Mouse (Mus musculus) heart, embryonic 16.5 days (tissue): ENCODE measurements at regions not wholly inside any gene's neighbourhood (a gene's known extent, or its start where the extent isn't known, plus 50 kb on each side); places are given as distances from the start of the nearest gene placed in this dataset.
A peak's percentile ranks its signal among the peaks of the same experiment; 100 is the strongest.

ENCODE experiments used
- ATAC-seq: fragments of 200-750 bp; cut with Nextera tagmentation; replicated peaks from 2 replicates; pipeline ENCODE4 v1.8.0; 2017; ENCODE audit warnings: moderate number of reproducible peaks; ENCODE audit not compliant: insufficient read depth, low FRiP score; ENCODE audit errors: extremely low read depth
- H3K27ac ChIP-seq: fragments of 300-500 bp; sonication (generic); 2 replicates; pipeline ENCODE4 v1.5.1; 2014; ENCODE audit warnings: mild to moderate bottlenecking, low read length, control low read depth, moderate library complexity
- H3K27me3 ChIP-seq: fragments of 300-500 bp; sonication (generic); 2 replicates; pipeline ENCODE4 v1.6.1; 2014; ENCODE audit warnings: low read length, mixed read lengths; ENCODE audit not compliant: control insufficient read depth, insufficient read depth
- H3K36me3 ChIP-seq: fragments of 300-500 bp; sonication (generic); 2 replicates; pipeline ENCODE4 v1.6.1; 2014; ENCODE audit not compliant: control insufficient read depth, insufficient read depth
- H3K4me1 ChIP-seq: fragments of 300-500 bp; sonication (generic); 2 replicates; pipeline ENCODE4 v1.6.1; 2014; ENCODE audit warnings: low read length, mixed read lengths; ENCODE audit not compliant: control insufficient read depth, insufficient read depth
- H3K4me2 ChIP-seq: fragments of 300-500 bp; sonication (generic); 2 replicates; pipeline ENCODE4 v1.6.1; 2014; ENCODE audit warnings: low read depth, mild to moderate bottlenecking, control low read depth, low read length
- H3K4me3 ChIP-seq: fragments of 300-500 bp; sonication (generic); 2 replicates; pipeline ENCODE4 v1.5.1; 2014; ENCODE audit warnings: mild to moderate bottlenecking, control low read depth, low read length
- H3K9ac ChIP-seq: fragments of 300-500 bp; sonication (generic); 2 replicates; pipeline ENCODE4 v1.6.1; 2014; ENCODE audit warnings: low read length, control low read depth
- H3K9me3 ChIP-seq: fragments of 300-500 bp; sonication (generic); replicated peaks from 2 replicates; pipeline ENCODE4 v1.6.1; 2016; ENCODE audit warnings: low read length; ENCODE audit not compliant: control insufficient read depth
- WGBS: fragments of 180-500 bp; shearing (Covaris S2); extraction: QIAGEN DNeasy Blood & Tissue Kit; methylation state at CpG from one replicate; pipeline ENCODE4 v1.1.7; 2014; 5-methylcytosine and 5-hydroxymethylcytosine counted together

- Histone ChIP-seq H3K27me3 (no peaks in the 10 kb centered on the region), H3K27ac (0 out of 2 replicates have a peak overlapping the region, but pooled peaks have one; percentile 21), H3K4me1 (peaks cover 9% of the 10 kb centered on the region; the same call in 1 of the 2 replicates), H3K36me3 (no peaks in the 10 kb centered on the region), H3K9ac (no peak overlapping the region), H3K4me3 (no peak overlapping the region), H3K9me3 (no peaks in the 10 kb centered on the region), H3K4me2 (no peak overlapping the region)
- ATAC-seq: no peak
- WGBS: 96% methylated on average over 1 of the region's 1 CpGs
Observed at GRCm38 (mm10) chr12:70728407-70728806, 96.9 kb upstream of the Frmd6 start.

- Histone ChIP-seq H3K4me3 (no peak overlapping the region), H3K36me3 (no peaks in the 10 kb centered on the region), H3K27ac (no peak overlapping the region), H3K4me2 (no peak overlapping the region), H3K9me3 (no peaks in the 10 kb centered on the region), H3K4me1 (peaks cover 9% of the 10 kb centered on the region; the same call in 1 of the 2 replicates), H3K9ac (no peak overlapping the region), H3K27me3 (no peaks in the 10 kb centered on the region)
- no peak for ATAC-seq
- 44% methylated on average over 6 of the region's 6 CpGs for WGBS
Observed at GRCm38 (mm10) chr12:70729961-70730360, 95.4 kb upstream of the Frmd6 start.

- Histone ChIP-seq H3K27ac (no peak overlapping the region), H3K9me3 (no peaks in the 10 kb centered on the region), H3K4me3 (no peak overlapping the region), H3K36me3 (no peaks in the 10 kb centered on the region), H3K27me3 (no peaks in the 10 kb centered on the region), H3K9ac (no peak overlapping the region), H3K4me2 (no peak overlapping the region), H3K4me1 (peaks cover 9% of the 10 kb centered on the region; the same call in 1 of the 2 replicates)
- WGBS: 90% methylated on average over 6 of the region's 6 CpGs
- no peak for ATAC-seq
Observed at GRCm38 (mm10) chr12:70731498-70731897, 93.8 kb upstream of the Frmd6 start.

- 75% methylated on average over 3 of the region's 3 CpGs for WGBS
- no peak for ATAC-seq
- H3K4me1 ChIP-seq: peaks cover 7% of the 10 kb centered on the region; the same call in 1 of the 2 replicates
Observed at GRCm38 (mm10) chr12:70732591-70732990, 92.7 kb upstream of the Frmd6 start.

GRCm38 (mm10) chr12:70738554-70738953 is 86.8 kb upstream of the Frmd6 start:
- Histone ChIP-seq H3K27me3 (no peaks in the 10 kb centered on the region), H3K9ac (no peak overlapping the region), H3K36me3 (no peaks in the 10 kb centered on the region), H3K4me2 (no peak overlapping the region), H3K9me3 (no peaks in the 10 kb centered on the region), H3K4me1 (no peaks in the 10 kb centered on the region), H3K4me3 (no peak overlapping the region), H3K27ac (no peak overlapping the region)
- no peak for ATAC-seq
- WGBS: 55% methylated on average over 3 of the region's 3 CpGs

More at GRCm38 (mm10) chr12:70732591-70732990, 92.7 kb upstream of the Frmd6 start:
- Histone ChIP-seq H3K27ac (no peak overlapping the region), H3K4me2 (no peak overlapping the region), H3K9ac (no peak overlapping the region), H3K27me3 (no peaks in the 10 kb centered on the region), H3K4me3 (no peak overlapping the region), H3K36me3 (no peaks in the 10 kb centered on the region), H3K9me3 (no peaks in the 10 kb centered on the region)

GRCm38 (mm10) chr12:70739316-70739715 is 86.0 kb upstream of the Frmd6 start:
- Histone ChIP-seq H3K27ac (no peak overlapping the region), H3K4me3 (no peak overlapping the region), H3K9ac (no peak overlapping the region), H3K4me1 (no peaks in the 10 kb centered on the region), H3K9me3 (no peaks in the 10 kb centered on the region), H3K36me3 (no peaks in the 10 kb centered on the region), H3K27me3 (no peaks in the 10 kb centered on the region), H3K4me2 (no peak overlapping the region)
- 90% methylated on average over 6 of the region's 6 CpGs for WGBS
- ATAC-seq: no peak

- Histone ChIP-seq H3K27ac (no peak overlapping the region), H3K4me3 (no peak overlapping the region)
- 63% methylated on average over 7 of the region's 7 CpGs for WGBS
Observed at GRCm38 (mm10) chr12:70739766-70740165, 85.5 kb upstream of the Frmd6 start.

GRCm38 (mm10) chr12:70742836-70743235 is 82.5 kb upstream of the Frmd6 start:
- no peaks in the 10 kb centered on the region for H3K27me3 ChIP-seq
- H3K27ac ChIP-seq: no peak overlapping the region
- H3K4me3 ChIP-seq: no peak overlapping the region
- H3K4me2 ChIP-seq: no peak overlapping the region
- ATAC-seq: no peak
- H3K9ac ChIP-seq: no peak overlapping the region
- 60% methylated on average over 3 of the region's 3 CpGs for WGBS
- no peaks in the 10 kb centered on the region for H3K4me1 ChIP-seq
- no peaks in the 10 kb centered on the region for H3K36me3 ChIP-seq
- no peaks in the 10 kb centered on the region for H3K9me3 ChIP-seq

More at GRCm38 (mm10) chr12:70739766-70740165, 85.5 kb upstream of the Frmd6 start:
- H3K9me3 ChIP-seq: no peaks in the 10 kb centered on the region
- no peaks in the 10 kb centered on the region for H3K4me1 ChIP-seq
- ATAC-seq: no peak
- no peaks in the 10 kb centered on the region for H3K27me3 ChIP-seq
- H3K9ac ChIP-seq: no peak overlapping the region
- no peak overlapping the region for H3K4me2 ChIP-seq
- H3K36me3 ChIP-seq: no peaks in the 10 kb centered on the region

GRCm38 (mm10) chr12:70745681-70746080 is 79.6 kb upstream of the Frmd6 start:
- Histone ChIP-seq H3K4me1 (no peaks in the 10 kb centered on the region), H3K36me3 (no peaks in the 10 kb centered on the region), H3K4me3 (no peak overlapping the region), H3K9ac (no peak overlapping the region), H3K27me3 (no peaks in the 10 kb centered on the region), H3K4me2 (no peak overlapping the region), H3K9me3 (no peaks in the 10 kb centered on the region), H3K27ac (no peak overlapping the region)
- ATAC-seq: no peak
- 63% methylated on average over 2 of the region's 2 CpGs for WGBS
